Comparison of ENCODE assay signal across 34 mouse cellular contexts in the genomic region with DNA sequence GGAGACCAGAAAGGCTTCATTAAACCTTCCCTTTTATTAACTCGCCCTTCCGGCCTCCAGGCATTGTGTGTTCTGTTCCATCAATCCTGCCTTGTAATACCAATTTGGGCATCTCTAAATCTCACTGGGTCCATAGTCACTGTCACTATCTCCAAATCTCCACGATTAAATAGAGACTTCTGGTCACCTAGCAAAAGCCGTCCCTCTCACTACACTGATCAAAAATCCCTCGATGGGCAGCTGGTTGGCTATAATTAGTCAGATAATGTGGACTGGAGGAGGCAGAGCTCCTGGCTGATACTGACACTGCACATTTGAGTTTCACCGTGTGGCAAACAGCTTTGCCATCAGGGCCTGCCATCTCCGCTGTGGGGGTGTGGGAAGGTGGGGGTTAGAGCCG.
"Had no signal": no experiment of that assay in that cellular context is flagged by ENCODE, and none has a peak within 500 bp of the region (broad histone marks: within the 10 kb centered on the region; RNA-seq: fewer than 3 reads in every experiment).

No protein-coding gene starts in this region.

- DNase-seq: heart, postnatal 10 days; heart, postnatal 14 days; heart, postnatal 36 days; heart, postnatal 4 days; kidney, adult 11 months; kidney, adult 18-20 months; kidney, adult 2 months; kidney, adult 8-10 months; kidney, adult 9 months; kidney, postnatal 10 days; kidney, postnatal 14 days; kidney, postnatal 36 days; kidney, postnatal 4 days; layer of hippocampus, adult 9-11 months; layer of hippocampus, postnatal 36 days had no signal

- H3K4me2 ChIP-seq: heart, embryonic 11.5 days; heart, embryonic 12.5 days; heart, embryonic 13.5 days; heart, embryonic 15.5 days; hindbrain, embryonic 12.5 days; hindbrain, embryonic 13.5 days; hindbrain, embryonic 14.5 days; hindbrain, embryonic 15.5 days; intestine, embryonic 15.5 days; kidney, embryonic 15.5 days had no signal

- H3K9ac ChIP-seq: heart, embryonic 12.5 days; heart, embryonic 13.5 days; heart, embryonic 15.5 days; hindbrain, embryonic 12.5 days; hindbrain, embryonic 13.5 days; hindbrain, embryonic 14.5 days; hindbrain, embryonic 15.5 days; intestine, embryonic 15.5 days; kidney, embryonic 15.5 days had no signal

- H3K4me1 ChIP-seq: heart, embryonic 12.5 days; heart, embryonic 15.5 days had no signal

- H3K27ac ChIP-seq: heart, embryonic 10.5 days; heart, embryonic 13.5 days; heart, embryonic 15.5 days; hindbrain, embryonic 10.5 days; hindbrain, embryonic 12.5 days; hindbrain, embryonic 13.5 days; hindbrain, embryonic 14.5 days; hindbrain, embryonic 15.5 days; hindbrain, postnatal 0 days; intestine, embryonic 15.5 days; kidney, embryonic 15.5 days; kidney, postnatal 0 days; layer of hippocampus, adult 2 months had no signal

- ATAC-seq: hindbrain, embryonic 16.5 days; hindbrain, postnatal 0 days; inflammation-experienced regulatory T-cells, adult 6 months; intestine, embryonic 15.5 days; intestine, embryonic 16.5 days; intestine, postnatal 0 days had no signal

- H3K27me3 ChIP-seq: hindbrain, embryonic 12.5 days; hindbrain, embryonic 15.5 days; intestine, embryonic 15.5 days had no signal

- H3K9me3 ChIP-seq: heart, embryonic 10.5 days; heart, embryonic 12.5 days; heart, embryonic 13.5 days; heart, embryonic 15.5 days; hindbrain, embryonic 10.5 days; hindbrain, embryonic 12.5 days; hindbrain, embryonic 13.5 days; hindbrain, embryonic 15.5 days; intestine, embryonic 15.5 days; kidney, embryonic 15.5 days had no signal

- H3K36me3 ChIP-seq: heart, embryonic 10.5 days; heart, embryonic 12.5 days; heart, embryonic 13.5 days; heart, embryonic 15.5 days; hindbrain, embryonic 10.5 days; hindbrain, embryonic 12.5 days; hindbrain, embryonic 13.5 days; hindbrain, embryonic 15.5 days; intestine, embryonic 15.5 days; kidney, embryonic 15.5 days had no signal

- H3K4me3 ChIP-seq: heart, embryonic 10.5 days; heart, embryonic 12.5 days; heart, embryonic 13.5 days; heart, embryonic 15.5 days; hindbrain, embryonic 10.5 days; hindbrain, embryonic 12.5 days; hindbrain, embryonic 13.5 days; hindbrain, embryonic 15.5 days; intestine, embryonic 15.5 days; kidney, embryonic 15.5 days; layer of hippocampus, adult 2 months had no signal
